Mouse (Mus musculus): Measurements from ENCODE around the gene 1110004F10Rik. TPM values are rescaled to one million over a fixed set of nuclear protein-coding genes. Genes with fewer than 3 reads are reported as not detected.

1110004F10Rik gene
- polyA plus RNA-seq, 1 experiment from 2014 or later, result 275 TPM

DNA sequence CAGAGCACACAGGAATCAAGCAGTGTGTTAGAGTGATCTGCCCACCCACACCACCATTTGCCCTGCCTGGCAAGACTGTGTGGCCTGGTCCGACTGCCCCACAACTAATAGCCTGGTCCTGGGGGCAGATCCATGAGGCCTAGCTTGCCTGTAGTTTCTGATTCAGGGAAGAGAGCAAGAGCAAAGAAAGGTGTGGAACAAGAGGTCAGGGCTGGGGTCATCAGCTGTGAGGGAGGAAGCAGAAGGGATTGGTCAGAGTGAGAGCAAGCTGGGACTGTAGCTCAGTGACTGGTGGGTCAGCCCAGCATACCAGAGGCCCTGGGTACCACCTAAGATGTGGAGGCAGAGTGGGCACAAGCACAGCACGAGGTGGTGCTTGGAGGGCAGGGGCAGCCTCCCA, 87.9 kb downstream of the 1110004F10Rik start:
- Histone ChIP-seq H3K4me3 (ENCODE audit: low read depth, low read length) (no peak overlapping the region), H3K4me1 (ENCODE audit: insufficient read depth) (no peaks in the 10 kb centered on the region), H3K27me3 (ENCODE audit: insufficient read depth, low read length) (no peaks in the 10 kb centered on the region), H3K36me3 (ENCODE audit: insufficient read depth) (0 out of 2 replicates have a peak, but pooled peaks cover 10% of the 10 kb centered on the region), H3K9ac (no peak overlapping the region), H3K4me2 (no peak overlapping the region), H3K9me3 (ENCODE audit: low read depth, low read length) (no peaks in the 10 kb centered on the region), H3K27ac (ENCODE audit: low read depth) (no peak overlapping the region)
- DNase-seq (no peak), ATAC-seq (ENCODE audit: insufficient read depth) (no peak)
- WGBS, result 59% methylated on average over 2 of the region's 2 CpGs
- no peak for TF ChIP-seq CTCF (IDR thresholded peaks at IDR 0.05; ENCODE audit: low read depth)

DNA sequence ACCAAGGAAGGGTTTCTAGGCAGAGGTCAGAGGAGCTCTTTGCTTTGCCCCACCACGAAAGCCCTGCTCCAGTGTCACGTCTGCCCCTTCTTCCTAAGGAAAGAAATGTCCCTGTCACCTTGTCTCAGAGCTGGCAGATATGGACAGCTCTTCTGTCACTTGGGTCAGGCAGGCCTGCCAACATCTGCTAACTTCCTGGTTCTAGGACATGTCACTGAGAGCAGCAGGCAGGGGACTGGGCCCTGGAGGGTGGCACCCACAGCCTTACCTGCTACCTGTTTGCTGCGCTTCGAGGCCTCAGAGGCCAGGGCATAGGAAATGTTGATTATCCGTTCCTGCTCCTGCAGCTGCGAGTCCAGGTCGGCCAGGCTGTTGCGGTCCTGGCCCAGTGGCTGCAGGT, 89.1 kb downstream of the 1110004F10Rik start:
- Histone ChIP-seq H3K4me3 (ENCODE audit: low read depth, low read length) (no peak overlapping the region), H3K27me3 (ENCODE audit: insufficient read depth, low read length) (no peaks in the 10 kb centered on the region), H3K27ac (ENCODE audit: low read depth) (no peak overlapping the region), H3K9ac (no peak overlapping the region), H3K36me3 (ENCODE audit: insufficient read depth) (0 out of 2 replicates have a peak, but pooled peaks cover 10% of the 10 kb centered on the region), H3K4me2 (no peak overlapping the region), H3K9me3 (ENCODE audit: low read depth, low read length) (no peaks in the 10 kb centered on the region), H3K4me1 (ENCODE audit: insufficient read depth) (no peaks in the 10 kb centered on the region)
- TF ChIP-seq CTCF (IDR thresholded peaks at IDR 0.05; ENCODE audit: low read depth), result no peak
- WGBS, result 91% methylated on average over 8 of the region's 8 CpGs
- ATAC-seq (ENCODE audit: insufficient read depth) (no peak), DNase-seq (no peak)

DNA sequence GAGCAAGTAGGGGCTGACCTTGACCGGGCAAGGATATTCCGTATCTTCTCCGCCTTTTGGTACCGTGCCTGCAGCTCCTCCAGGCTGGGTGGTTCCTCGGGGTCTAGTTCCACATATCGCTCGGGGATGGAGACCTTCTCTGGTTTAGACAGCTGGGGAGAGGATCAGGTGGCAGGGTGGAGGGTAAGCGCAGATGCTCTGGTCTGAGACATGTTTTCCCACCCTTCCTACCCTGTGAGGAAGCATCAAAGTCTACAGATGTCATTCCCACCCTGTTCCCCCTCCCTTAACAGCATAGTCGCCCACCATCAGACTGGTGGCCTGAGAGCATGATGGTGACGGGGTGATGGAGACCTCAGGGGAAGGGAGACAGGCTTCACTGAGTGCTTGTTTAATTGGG, 90.2 kb downstream of the 1110004F10Rik start:
- Histone ChIP-seq H3K27ac (ENCODE audit: low read depth) (no peak overlapping the region), H3K9ac (no peak overlapping the region), H3K36me3 (ENCODE audit: insufficient read depth) (0 out of 2 replicates have a peak, but pooled peaks cover 10% of the 10 kb centered on the region), H3K4me1 (ENCODE audit: insufficient read depth) (no peaks in the 10 kb centered on the region), H3K4me2 (no peak overlapping the region), H3K4me3 (ENCODE audit: low read depth, low read length) (no peak overlapping the region), H3K9me3 (ENCODE audit: low read depth, low read length) (no peaks in the 10 kb centered on the region), H3K27me3 (ENCODE audit: insufficient read depth, low read length) (no peaks in the 10 kb centered on the region)
- no peak for DNase-seq
- ATAC-seq (ENCODE audit: insufficient read depth), result no peak
- TF ChIP-seq CTCF (IDR thresholded peaks at IDR 0.05; ENCODE audit: low read depth), result no peak
- 79% methylated on average over 10 of the region's 10 CpGs for WGBS

DNA sequence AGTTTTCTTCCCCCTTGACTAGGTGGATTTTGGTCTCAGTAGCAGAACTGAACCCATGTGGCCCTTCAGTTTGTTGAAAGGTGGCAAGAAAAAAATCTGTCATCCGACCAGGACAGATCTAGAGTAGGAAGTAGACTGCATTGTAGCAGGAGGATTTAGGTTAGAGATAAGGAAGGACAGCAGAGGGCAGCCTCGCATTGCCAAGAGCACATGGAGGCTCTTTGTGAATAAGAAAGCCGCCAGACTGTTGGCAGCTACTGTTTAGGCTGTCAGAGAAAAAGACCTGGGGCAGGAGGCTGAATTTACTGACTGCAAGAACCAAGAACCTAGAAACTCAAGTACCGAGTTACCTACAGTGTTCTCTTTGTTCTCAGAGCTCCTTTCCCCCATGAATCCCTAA, 92.2 kb downstream of the 1110004F10Rik start:
- Histone ChIP-seq H3K9me3 (ENCODE audit: low read depth, low read length) (no peaks in the 10 kb centered on the region), H3K27ac (ENCODE audit: low read depth) (no peak overlapping the region)
- peak; percentile 68 for DNase-seq

DNA sequence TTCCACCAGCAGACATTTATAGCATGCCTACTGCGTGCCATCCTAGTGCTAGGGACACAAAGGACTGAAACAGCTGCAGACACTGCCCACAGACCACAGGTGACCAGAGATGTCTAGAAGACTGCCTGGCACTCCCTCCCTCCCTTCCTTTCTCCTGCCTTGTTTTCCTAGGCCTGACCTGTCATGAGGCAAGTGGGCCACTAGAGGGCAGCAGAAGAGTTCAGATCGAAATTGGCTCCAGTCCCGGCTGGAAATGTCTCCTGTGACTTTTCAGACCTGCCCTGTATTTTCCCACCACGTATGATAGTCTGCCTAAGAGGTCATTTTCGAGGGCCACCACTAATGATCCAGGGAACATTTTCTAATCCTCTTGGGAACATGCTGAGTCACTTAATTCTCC, 92.9 kb downstream of the 1110004F10Rik start:
- no peak overlapping the region for H3K9ac ChIP-seq

More for the DNA sequence above, 92.2 kb downstream of the 1110004F10Rik start:
- 0 out of 2 replicates have a peak, but pooled peaks cover 6% of the 10 kb centered on the region for H3K36me3 ChIP-seq (ENCODE audit: insufficient read depth)
- peak; percentile 48 for TF ChIP-seq CTCF (IDR thresholded peaks at IDR 0.05; ENCODE audit: low read depth)
- H3K4me1 ChIP-seq (ENCODE audit: insufficient read depth), result no peaks in the 10 kb centered on the region
- H3K4me2 ChIP-seq, result no peak overlapping the region
- H3K9ac ChIP-seq, result no peak overlapping the region
- WGBS, result 13% methylated on average over 4 of the region's 4 CpGs
- no peak overlapping the region for H3K4me3 ChIP-seq (ENCODE audit: low read depth, low read length)
- no peaks in the 10 kb centered on the region for H3K27me3 ChIP-seq (ENCODE audit: insufficient read depth, low read length)
- ATAC-seq (ENCODE audit: insufficient read depth), result no peak

DNA sequence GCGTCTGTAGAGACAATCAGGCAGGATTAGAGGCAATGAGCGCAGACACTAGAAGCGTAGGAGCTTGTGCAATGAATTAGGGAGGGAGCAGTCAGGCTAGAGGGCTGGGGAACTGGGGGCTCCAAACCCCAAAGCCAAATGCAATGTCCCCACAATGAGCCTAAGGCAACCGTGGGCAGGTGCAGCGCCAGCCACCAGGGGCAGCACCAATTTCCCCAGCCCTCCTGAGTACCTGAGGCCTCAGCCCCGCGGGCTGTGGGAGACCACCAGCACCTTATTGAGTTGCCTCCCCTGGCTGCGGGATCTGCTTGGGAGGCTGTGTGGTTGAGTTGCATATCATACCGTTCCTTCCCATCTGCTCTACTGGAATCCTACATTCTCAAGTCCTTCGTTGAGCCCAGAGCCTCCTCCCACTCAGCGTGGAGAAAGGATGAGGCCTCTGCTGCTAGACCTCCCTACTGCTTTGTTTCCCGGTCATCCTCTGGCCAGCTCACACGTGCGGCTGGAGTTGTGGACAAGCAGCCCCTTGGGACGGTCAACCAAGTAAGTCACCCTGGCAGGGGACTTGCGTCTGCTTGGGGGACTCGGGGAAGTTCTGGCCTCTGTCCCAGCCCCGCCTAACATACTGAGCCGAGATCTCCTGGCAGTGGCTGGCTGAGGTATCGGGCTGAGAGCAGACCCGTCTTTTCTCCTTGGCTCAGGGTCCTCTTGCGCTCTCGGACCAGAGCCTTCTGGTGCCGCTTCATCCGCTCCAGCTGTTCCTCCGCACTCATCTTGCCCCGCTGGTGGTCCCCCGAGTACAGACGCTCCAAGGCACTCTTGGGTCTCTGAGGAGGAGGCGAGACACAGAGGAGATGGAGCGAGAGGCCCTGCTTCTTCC, 95.5 kb downstream of the 1110004F10Rik start:
- H3K4me2 ChIP-seq, result no peak overlapping the region
- no peaks in the 10 kb centered on the region for H3K9me3 ChIP-seq (ENCODE audit: low read depth, low read length)
- DNase-seq, result peak; percentile 83
- H3K4me1 ChIP-seq (ENCODE audit: insufficient read depth), result no peaks in the 10 kb centered on the region
- H3K27ac ChIP-seq (ENCODE audit: low read depth), result peak overlapping the region; percentile 37; the same call in 1 of the 2 replicates
- H3K9ac ChIP-seq, result no peak overlapping the region
- 54% methylated on average over 31 of the region's 31 CpGs for WGBS
- H3K27me3 ChIP-seq (ENCODE audit: insufficient read depth, low read length), result no peaks in the 10 kb centered on the region
- ATAC-seq (ENCODE audit: insufficient read depth), result peak; percentile 86
- H3K4me3 ChIP-seq (ENCODE audit: low read depth, low read length), result no peak overlapping the region
- peak; percentile 46; the same call in 1 of the 2 replicates for TF ChIP-seq CTCF (IDR thresholded peaks at IDR 0.05; ENCODE audit: low read depth)
- H3K36me3 ChIP-seq (ENCODE audit: insufficient read depth), result peaks cover 1% of the 10 kb centered on the region; the same call in 1 of the 2 replicates

More for the DNA sequence above, 92.9 kb downstream of the 1110004F10Rik start:
- Histone ChIP-seq H3K9me3 (ENCODE audit: low read depth, low read length) (no peaks in the 10 kb centered on the region), H3K4me3 (ENCODE audit: low read depth, low read length) (no peak overlapping the region), H3K27ac (ENCODE audit: low read depth) (no peak overlapping the region), H3K4me1 (ENCODE audit: insufficient read depth) (no peaks in the 10 kb centered on the region), H3K27me3 (ENCODE audit: insufficient read depth, low read length) (no peaks in the 10 kb centered on the region), H3K36me3 (ENCODE audit: insufficient read depth) (peaks cover 6% of the 10 kb centered on the region; the same call in 1 of the 2 replicates), H3K4me2 (no peak overlapping the region)
- TF ChIP-seq CTCF (IDR thresholded peaks at IDR 0.05; ENCODE audit: low read depth), result peak; percentile 95
- WGBS, result 3% methylated on average over 5 of the region's 5 CpGs
- DNase-seq (peak; percentile 92), ATAC-seq (ENCODE audit: insufficient read depth) (no peak)

DNA sequence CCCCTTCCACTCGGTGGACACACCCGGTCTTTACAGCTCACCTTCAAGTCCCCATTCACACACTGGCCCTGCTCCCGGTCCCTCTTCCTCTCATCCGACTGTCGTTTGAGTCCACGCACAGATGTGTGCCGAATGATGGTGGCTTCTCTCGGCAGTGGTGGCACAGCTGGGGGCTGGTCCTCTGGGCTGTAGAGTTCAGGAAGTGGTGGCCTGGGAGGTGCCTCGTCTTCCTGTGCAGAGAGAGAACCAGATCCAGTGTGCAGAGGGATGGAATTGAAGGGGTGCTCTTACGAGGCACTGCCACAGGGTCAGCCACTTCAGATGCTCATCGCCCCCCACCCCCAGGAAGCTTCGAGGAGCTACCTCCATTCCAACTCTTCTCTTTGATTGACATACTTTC, 98.0 kb downstream of the 1110004F10Rik start:
- no peak for TF ChIP-seq CTCF (IDR thresholded peaks at IDR 0.05; ENCODE audit: low read depth)
- Histone ChIP-seq H3K4me1 (ENCODE audit: insufficient read depth) (no peaks in the 10 kb centered on the region), H3K36me3 (ENCODE audit: insufficient read depth) (peaks cover 4% of the 10 kb centered on the region; the same call in 1 of the 2 replicates), H3K4me2 (no peak overlapping the region), H3K27ac (ENCODE audit: low read depth) (no peak overlapping the region), H3K4me3 (ENCODE audit: low read depth, low read length) (no peak overlapping the region), H3K9me3 (ENCODE audit: low read depth, low read length) (no peaks in the 10 kb centered on the region), H3K9ac (no peak overlapping the region), H3K27me3 (ENCODE audit: insufficient read depth, low read length) (no peaks in the 10 kb centered on the region)
- 77% methylated on average over 12 of the region's 12 CpGs for WGBS
- no peak for DNase-seq
- no peak for ATAC-seq (ENCODE audit: insufficient read depth)

Data from lung, embryonic 14.5 days (tissue).